Mouse (Mus musculus): Measurements from ENCODE around the gene Ist1.

Gene Ist1

GRCm38 (mm10) chr8:109682120-109682519, 10.9 kb downstream of the Ist1 start:
- 87% methylated on average over 5 of the region's 5 CpGs for WGBS

GRCm38 (mm10) chr8:109681535-109681934, 11.5 kb downstream of the Ist1 start:
- WGBS, result 64% methylated on average over 3 of the region's 3 CpGs

GRCm38 (mm10) chr8:109675896-109676643, 17.0 kb downstream of the Ist1 start:
- 59% methylated on average over 9 of the region's 9 CpGs for WGBS

- WGBS, result 91% methylated on average over 2 of the region's 2 CpGs
These were observed 19.5 kb downstream of the Ist1 start for GRCm38 (mm10) chr8:109673596-109673995.

- WGBS, result 80% methylated on average over 5 of the region's 5 CpGs
These were observed 20.4 kb downstream of the Ist1 start for GRCm38 (mm10) chr8:109672656-109673055.

- WGBS, result 77% methylated on average over 5 of the region's 5 CpGs
These were observed 26.4 kb downstream of the Ist1 start for GRCm38 (mm10) chr8:109666616-109667015.

GRCm38 (mm10) chr8:109662328-109662727, 30.7 kb downstream of the Ist1 start:
- 67% methylated on average over 3 of the region's 3 CpGs for WGBS

GRCm38 (mm10) chr8:109656860-109657259, 36.2 kb downstream of the Ist1 start:
- WGBS, result 49% methylated on average over 3 of the region's 3 CpGs

- WGBS, result 84% methylated on average over 10 of the region's 10 CpGs
These were observed 42.3 kb downstream of the Ist1 start for GRCm38 (mm10) chr8:109650801-109651200.

GRCm38 (mm10) chr8:109648469-109648868, 44.6 kb downstream of the Ist1 start:
- WGBS, result 79% methylated on average over 7 of the region's 7 CpGs

GRCm38 (mm10) chr8:109647331-109647730, 45.7 kb downstream of the Ist1 start:
- 52% methylated on average over 11 of the region's 11 CpGs for whole genome bisulfite sequencing

GRCm38 (mm10) chr8:109641236-109641635, 51.8 kb downstream of the Ist1 start:
- WGBS, result 86% methylated on average over 5 of the region's 5 CpGs

- 78% methylated on average over 7 of the region's 7 CpGs for WGBS
These were observed 52.6 kb downstream of the Ist1 start for GRCm38 (mm10) chr8:109640410-109640809.

- WGBS, result 87% methylated on average over 5 of the region's 5 CpGs
These were observed 54.2 kb downstream of the Ist1 start for GRCm38 (mm10) chr8:109638851-109639250.

GRCm38 (mm10) chr8:109635146-109635545, 57.9 kb downstream of the Ist1 start:
- 91% methylated on average over 8 of the region's 8 CpGs for WGBS

GRCm38 (mm10) chr8:109632498-109632897, 60.6 kb downstream of the Ist1 start:
- 61% methylated on average over 5 of the region's 5 CpGs for WGBS

GRCm38 (mm10) chr8:109628638-109629037, 64.4 kb downstream of the Ist1 start:
- WGBS, result 43% methylated on average over 6 of the region's 6 CpGs
